Mouse (Mus musculus): ENCODE data around the gene Ifnb1. TPM values are rescaled to one million over a fixed set of nuclear protein-coding genes. Genes with fewer than 3 reads are reported as not detected.
"Not testable (repeated sequence)": the region's sequence is repeated elsewhere in the genome, so short reads cannot be mapped to it uniquely, and the experiment has no call there.

The Ifnb1 gene
- polyA plus RNA-seq (2017; shearing (Covaris generic)) = not detected

DNA sequence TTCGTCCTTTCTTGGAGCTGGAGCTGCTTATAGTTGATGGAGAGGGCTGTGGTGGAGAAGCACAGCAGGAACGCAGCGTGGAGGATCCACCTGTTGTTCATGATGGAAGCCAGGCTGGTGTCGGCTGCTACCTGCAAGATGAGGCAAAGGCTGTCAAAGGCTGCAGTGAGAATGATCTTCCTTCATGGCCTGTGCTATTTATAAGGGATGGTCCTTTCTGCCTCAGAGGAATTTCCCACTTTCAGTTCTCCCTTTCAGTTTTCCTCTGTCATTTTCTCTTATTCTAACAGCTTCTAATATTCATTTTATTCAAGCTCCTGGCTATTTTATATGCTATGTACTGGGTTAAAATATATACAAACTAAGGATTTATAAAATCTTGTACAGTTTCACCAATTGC is at the start of gene Ifnb1:
Ifnb1 (minus strand) TSS at position 101 of the 400 bp plus-strand sequence.
- no peak for ATAC-seq

DNA sequence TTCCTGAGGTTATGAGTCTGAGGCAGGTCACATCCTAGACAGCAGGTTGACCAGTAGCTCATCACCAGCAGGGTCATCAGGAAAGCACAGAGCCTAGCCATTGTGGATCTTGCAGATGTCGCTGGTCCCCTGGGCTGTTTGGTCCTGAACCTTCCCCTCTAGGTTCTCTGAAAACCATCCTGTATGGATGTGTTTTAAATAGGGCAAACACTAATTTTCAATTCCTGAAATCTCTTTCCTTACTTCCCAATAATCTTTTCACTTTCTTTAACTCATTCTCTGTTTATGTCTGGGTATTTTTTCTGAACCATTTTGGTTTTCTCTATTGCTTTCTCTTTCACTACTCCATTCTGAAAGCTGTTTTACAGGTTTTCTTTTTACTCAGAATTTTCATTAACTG is 49.1 kb upstream of the Ifnb1 start, which contains the start of gene Ifna14:
Ifna14 (minus strand) TSS at position 101 of the 400 bp plus-strand sequence.
- ATAC-seq = no peak

DNA sequence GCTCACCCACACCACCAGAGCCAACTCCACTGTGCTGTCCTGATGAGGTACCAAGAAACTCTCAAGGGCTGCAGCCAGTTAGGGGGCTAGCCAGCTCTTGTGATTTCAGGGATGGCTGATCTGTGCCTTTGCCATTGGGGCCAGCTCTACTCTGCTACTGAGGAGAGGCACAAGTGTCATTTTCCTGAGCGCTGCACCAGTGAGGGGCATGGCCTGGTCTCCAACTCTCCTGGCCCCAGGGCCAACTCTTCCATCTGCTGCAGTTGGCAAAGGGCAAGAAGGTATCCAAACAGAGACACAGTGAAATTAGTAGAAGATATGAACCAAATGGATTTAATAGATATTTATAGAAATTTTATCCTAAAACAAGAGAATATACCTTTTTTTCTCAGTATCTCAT is 39.2 kb upstream of the Ifnb1 start:
- no peak for ATAC-seq

DNA sequence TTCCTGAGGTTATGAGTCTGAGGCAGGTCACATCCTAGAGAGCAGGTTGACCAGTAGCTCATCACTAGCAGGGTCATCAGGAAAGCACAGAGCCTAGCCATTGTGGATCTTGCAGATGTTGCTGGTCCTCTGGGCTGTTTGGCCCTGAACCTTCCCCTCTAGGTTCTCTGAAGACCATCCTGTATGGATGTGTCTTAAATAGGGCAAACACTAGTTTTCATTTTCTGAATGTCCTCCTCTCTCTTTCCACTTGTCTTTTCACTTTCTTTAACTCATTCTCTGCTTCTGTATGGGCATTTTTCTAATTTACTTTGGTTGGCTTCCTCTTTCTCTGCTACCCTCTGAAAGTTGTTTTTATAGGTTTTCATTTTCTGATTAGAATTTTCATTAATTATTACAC is 35.6 kb upstream of the Ifnb1 start, which contains the start of gene Ifna15:
Ifna15 (minus strand) TSS at position 101 of the 400 bp plus-strand sequence.
- ATAC-seq = not testable (repeated sequence)

DNA sequence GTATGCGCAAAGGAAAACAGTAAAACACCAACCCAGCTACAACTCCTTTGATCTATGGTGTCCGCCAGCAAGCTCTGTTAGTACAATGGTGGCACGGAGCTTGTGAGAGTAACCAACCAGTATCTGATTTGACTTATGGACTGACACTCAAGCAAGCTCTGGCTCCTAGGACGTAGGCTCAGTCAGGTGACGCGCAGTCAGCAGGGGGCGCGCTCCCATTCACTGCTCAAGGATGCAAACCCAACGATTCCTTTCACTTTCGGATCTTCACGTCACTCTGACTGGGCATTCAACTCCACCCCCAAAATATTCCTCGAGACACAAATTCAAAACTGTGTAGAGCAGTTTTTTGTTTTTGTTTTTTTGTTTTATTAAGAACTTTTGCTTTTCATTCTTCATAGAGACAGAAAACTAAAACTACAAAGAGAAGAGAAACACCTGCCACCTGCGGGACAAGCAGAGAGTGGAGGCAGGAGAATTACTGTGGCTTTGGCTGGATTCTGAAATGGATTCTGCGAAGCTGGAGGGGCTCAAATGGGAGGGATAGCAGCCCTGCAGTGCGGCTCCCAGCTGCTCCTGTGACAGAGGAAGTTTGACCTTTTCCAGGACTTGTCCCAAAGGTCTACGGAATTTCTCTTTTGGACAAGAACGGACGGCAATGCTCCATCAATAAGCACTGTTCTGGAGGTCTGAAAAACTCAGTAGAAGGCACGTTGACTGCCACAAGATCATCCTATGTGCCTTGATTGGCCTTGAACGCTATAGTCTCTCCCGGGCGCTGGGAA is 27.8 kb upstream of the Ifnb1 start:
- ATAC-seq = peak; percentile 100

DNA sequence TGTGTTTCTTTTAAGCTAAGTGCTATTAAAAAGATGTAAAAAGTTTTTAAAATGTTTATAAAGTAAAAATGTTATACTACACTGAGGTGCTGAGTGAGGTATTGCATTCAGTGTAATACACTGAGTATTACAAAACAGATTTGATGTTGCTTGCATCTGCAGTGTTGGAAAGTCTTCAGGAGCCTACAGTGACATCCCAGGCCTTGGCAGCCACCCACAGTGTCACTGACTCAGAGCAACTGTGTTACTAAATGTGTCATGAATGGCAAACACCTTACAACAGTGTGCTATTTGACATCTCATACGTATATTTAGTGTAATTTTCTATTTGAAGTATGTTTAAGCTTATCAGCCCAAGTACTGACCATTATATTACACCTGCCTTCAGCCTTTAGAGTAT is 25.4 kb upstream of the Ifnb1 start:
- ATAC-seq = no peak

DNA sequence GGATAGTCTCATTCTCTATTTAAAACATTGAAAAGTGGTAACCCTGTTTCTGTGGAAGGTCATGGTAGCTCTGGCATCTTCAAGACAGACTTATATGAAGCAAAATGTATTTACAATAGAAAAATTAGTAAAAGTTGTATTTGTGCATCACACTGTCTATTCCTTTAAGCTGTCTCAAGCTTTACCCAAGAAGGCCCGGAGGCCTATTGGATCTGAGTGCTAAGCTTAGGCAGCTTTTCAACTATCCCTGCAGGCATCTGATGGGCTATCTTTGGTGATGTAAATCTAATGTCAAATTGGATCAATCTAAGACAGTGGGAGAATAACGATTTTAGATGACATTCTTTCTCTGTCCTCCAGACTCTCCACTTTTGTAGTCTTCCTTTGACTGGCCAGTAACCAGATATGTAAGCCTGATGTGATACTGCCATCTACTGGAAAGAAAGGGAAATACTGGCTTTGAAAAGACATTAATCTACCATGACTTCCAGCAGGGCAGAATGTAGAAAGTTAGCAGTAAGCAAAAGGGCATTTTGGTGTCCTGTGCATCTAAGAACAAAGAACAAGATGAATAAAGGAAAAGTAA is 21.2 kb upstream of the Ifnb1 start:
- ATAC-seq = peak; percentile 91

DNA sequence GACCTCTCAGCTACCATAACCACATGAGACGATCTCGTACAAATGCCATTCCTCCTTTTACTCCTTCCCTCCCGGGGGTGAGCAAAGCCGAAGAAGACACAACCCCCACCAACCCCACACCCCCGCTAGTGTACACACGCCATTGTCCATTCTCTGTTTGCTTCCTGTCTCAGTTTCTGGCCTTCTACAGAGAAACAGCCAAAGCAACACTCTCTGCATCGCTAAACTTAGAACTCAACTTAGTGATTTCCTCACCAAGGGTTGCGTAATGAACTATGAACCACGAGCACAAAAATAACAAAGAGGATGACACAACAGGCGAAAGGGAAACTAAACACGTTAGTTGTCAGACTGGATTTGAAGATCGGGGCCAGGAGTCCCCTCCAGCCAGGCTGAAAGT is 14.8 kb upstream of the Ifnb1 start:
- ATAC-seq = peak; percentile 64

DNA sequence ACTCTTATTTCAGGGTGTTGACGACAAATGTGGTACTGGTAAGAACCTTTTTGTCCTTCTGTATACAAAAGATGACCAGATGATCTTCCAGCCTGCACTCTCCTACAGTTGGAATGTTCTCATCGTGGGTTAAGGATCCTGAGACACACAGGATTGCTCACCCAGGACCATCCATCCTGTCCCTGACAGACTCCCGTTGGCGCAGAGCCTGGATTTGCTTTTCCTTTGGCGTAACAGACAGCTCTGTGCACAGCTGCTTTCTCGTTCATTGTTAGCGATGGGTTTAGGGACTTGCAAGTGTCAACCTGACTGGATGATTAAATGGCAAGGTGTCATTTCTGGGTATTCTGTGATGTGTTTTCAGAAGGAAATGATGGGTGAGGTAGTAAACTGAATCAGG is 14.1 kb upstream of the Ifnb1 start:
- no peak for ATAC-seq

DNA sequence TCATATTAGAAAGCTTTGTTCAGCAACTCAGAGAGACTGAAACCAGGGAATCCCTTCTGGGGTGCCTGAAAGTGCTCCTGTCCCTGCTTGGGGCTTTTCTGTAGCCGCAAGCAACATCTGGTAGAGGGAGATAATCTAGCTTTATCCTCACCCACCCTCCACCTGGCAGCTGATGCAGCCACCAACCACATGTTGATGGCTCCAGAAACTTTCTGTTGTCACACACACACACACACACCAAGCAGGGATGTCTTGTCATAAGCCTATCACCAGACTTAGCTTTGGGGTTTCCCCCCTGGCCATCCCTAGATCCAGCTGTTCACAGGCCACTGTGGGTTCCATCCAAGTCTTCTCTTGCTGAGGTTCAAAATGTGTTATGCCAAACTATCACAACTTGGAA is 13.2 kb upstream of the Ifnb1 start:
- ATAC-seq = no peak

DNA sequence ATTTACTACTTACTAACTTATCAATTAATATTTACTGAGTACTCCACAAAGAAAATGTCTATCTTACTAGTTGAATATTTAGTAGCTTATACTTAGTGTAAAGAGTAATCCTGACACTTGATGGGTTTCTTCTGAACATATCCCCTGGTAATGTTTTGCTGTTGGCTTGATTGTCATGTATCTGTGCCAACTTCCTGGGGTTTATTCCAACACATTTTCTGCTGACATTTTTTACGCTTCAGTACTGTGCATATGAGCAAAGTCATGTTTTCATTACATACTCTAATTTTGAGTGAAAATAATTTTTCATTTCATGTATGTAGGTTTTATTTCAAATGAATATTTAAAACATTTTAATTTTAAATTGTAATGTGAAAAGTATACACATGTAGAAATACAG is 12.3 kb upstream of the Ifnb1 start:
- no peak for ATAC-seq

DNA sequence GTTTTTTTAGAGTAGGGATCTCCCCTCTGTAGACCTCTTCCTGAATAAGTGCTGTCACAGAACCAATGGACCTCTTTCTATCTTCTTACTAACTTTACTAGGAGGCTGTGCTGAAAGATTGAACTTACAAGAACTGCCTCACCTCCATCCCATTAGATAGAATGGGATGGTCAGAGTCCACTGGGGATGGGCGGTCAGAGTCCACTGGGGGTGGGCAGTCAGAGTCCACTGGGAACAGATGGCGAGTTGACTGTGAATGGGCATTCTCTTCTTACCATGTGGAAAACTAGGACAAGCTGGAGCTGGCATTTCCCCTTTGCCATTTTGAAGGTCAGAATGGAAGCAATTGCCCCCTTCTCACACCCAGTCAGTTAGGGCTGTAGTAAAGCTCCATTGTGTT is 10.9 kb upstream of the Ifnb1 start:
- no peak for ATAC-seq

DNA sequence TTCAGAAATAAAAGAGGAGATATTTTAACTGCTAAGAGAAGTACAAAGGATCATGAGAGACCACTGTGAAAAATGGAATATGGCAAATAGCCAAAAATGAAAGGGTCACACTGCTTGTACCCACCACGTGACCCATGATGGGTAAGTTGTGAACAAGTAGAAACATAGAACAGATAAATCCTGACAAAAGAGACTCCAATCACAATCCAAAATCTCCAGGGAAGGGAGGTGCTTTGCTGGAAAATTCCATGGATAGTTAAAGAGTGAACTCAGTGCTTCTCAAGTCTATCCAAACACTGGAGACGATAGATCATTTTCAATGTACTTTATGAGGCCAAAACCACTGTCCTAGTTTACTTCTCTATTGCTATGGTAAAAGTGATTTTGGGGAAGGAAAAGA is 8.3 kb upstream of the Ifnb1 start:
- ATAC-seq = no peak

DNA sequence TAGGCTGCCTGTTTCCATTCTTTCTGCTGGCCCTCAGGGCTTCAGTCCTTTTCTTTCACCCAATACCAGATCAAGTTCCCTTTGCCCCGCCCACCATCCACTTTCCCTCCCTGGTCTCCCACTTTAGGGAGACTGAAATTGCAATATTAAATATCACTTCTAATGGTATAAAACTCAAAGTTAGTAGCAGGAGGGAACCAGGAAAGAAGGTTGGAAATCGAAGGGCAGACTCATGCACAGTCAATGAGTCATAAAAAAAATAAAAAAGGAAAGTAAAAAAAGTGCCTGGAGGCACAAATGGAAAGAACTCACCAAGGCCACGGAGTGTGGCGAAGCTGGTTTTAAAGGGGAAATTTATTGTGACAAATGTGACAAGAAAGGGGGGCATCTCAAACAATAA is 7.7 kb upstream of the Ifnb1 start:
- no peak for ATAC-seq

DNA sequence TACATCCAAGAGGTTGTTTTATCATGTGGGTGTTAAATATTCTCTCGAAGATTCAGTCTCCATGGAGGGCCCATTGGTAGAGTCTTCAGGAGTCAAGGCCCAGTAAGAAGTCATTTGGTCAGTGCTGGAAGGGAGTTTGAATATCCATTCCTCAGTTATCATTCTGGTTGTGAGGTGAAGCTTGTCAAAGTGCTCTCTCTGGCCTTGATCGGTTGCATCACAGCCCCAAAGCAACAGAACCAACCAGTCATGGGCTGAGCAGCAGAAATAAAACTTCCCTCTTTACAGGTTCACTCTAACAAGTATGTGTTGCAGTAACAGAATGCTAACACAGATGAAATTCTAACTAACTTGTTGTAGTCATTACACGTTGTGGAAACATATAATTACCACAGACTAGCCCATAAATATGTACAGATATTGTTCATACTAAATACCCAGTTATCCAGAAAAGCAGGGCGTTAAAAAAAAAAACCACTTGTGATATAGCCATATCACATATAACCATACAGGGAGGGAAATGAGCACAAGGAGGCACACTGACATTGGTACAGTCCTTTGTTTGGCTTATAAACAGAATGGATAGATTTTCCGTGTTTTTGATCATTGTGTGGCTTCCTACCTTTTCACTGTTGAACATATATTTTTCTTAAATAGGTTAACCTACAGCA is 3.9 kb upstream of the Ifnb1 start:
- ATAC-seq = no peak

DNA sequence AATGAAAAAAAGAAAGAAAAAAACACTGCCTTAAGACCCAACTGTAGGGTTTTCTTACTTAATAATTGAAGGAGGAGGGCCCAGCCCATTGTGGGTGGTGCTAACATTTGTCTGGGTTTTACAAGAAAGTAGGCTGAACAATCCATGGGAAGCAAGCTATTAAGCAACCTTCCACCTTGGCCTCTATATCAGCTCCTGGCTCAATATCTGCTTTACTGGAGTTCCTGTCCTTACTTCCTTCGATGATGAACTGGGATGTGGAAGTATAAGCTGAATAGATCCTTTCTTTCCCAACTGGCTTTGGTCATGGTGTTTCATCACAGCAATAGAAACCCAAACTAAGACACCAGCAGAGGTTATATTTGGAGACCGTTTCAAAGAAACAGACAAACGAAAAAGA is 2.8 kb upstream of the Ifnb1 start:
- no peak for ATAC-seq

DNA sequence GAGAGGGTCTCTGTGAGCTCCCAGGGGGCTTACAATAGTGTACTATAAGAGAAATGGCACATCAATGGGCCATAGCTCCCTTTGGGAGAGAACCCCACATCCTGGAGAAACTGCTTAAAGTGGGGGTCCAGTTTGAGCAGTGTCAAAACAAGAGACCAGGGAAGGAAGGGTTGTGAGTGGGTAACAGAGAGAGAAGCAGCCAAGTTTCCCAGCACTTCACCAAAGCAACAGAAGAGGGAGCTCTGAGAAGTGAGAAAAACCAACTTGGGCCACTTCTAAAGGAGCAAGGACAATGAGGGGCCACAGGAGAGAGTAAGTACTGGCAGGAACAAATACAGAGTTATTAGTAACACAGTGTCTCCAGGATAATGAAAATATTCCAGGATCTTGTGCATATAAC is 667 bp upstream of the Ifnb1 start:
- ATAC-seq = no peak

DNA sequence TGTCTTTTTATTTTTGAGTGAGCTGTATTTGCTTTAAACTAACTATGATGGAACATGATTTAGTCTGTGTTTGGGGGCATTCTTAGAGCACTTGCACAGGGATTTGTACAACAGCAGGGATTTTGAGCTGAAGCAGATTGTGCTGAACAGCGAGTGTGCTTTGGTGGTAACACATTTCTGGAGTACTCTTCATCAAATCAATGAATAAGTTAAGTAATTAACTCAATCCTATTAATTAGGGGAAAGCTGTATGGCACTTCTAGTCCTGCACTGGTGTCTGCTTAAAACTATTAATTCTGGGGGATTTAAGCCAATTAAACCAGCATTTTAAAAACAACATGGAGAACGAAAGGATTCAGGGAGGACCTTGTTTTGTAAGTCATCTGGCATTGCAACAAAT is 4.6 kb downstream of the Ifnb1 start:
- no peak for ATAC-seq

DNA sequence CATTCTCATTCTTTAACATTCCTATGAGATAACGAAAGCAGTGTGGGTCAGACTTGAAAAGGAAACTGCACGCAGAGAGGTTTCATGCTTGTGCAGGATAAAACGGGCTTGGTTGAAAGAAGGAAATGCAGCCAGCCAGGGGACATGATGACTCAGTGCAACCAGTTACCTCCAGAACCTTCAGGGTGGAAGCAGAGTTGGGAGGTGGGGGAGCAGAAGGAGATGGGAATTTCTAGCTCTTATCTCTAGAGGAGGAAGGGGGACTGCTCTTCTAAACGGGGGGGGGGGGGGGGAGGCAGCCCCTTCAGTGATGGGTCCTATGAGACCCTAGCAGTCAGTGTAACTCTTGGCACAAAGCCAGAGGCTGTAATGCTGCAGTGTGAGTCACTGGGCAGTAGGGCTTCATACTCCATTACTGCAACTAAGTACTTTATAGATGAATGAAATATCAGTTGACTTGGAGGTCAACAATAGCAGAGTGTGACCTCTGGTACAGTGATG is 6.8 kb downstream of the Ifnb1 start:
- ATAC-seq = peak; percentile 36

DNA sequence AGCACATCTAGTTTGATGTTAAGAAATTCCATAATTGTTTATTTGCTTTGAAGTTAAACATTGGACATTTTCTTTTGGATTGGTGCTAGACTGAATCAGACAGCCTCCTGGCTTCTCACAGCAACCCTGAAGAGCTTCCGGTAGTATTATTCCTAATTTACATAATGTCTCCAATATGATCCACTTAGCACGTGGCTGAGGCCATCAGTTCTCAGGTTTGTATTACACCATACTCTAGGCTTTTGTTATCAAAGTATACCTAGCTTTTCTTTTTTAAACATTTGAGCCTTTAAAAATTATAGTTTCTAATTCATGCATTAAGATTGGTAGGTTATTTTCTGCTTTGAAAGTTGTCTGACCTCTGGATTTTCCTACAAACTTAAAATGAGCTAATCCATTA is 7.3 kb downstream of the Ifnb1 start:
- peak; percentile 27 for ATAC-seq

DNA sequence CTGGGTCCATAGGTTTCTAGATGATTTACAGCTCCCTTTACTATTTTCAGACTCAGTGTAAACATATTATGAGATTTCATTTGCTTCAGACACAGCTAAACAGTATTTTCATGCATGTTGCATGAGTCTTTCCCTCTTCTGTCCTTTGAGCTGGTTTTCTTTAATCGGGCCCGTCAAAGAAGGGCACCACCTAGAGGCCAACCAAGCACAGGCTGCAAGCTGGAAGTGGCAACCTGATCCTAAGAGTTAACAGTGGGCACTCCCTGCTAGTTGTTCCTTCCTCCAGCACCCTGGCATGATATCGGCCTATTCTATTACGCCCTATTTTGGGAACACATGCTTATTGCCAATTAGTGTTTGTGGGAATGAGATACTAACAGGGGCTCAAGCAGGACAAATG is 8.2 kb downstream of the Ifnb1 start:
- peak; percentile 65 for ATAC-seq

DNA sequence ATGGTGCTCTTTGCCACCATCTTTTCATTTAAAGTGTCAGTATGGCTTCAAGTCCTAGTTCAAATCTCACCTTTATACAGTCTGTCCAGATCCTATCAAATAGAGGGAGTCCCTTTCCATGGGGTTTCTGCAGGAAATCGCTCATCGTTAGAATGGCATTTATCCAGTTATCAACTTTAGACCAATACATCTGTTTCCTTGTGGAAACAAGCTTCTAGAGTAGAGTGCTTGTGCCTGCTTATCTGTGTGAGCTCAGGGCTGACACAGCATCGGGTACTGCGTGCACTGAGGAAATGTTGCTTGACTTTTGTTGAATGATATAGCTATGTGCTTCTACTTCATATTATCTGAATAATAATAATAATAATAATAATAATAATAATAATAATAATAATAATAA is 8.8 kb downstream of the Ifnb1 start:
- ATAC-seq = no peak

DNA sequence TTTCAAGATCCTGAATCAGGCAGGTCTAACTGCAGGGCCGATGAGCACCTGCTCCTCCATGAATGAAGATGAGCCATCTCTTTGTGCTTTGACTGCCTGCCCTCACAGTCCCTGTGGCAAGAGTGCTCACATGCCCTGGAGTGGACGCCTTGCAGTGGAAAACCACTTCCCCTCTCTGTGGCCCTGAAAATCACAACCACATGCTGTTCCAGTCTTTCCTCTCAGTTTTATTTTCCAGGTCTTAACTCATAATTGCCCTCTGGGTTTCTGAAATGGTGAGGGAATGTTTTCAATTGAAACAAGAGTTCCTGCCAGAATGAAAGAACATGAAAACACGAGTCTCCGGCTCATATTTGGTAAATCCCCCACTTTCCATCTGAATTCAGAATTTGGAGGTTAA is 18.8 kb downstream of the Ifnb1 start:
- ATAC-seq = no peak

DNA sequence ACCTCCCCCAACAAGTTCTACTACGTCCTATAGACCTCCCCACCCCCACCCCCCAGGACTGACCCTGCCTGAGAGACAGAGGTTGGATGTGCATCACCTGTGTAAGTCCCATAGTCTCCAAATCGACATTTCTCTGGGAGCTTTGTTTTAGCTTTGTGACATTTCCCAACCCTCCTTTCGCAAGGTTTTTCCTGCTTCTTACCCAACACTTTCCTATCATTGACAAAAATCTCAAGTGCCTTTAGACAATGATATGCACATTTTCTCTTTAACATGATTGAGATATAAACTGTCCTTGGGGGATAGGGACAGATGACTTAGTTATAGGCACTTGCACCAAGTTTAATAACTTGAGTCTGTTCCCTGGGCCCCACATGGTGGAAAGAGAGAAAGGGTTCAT is 21.3 kb downstream of the Ifnb1 start:
- ATAC-seq = no peak
